In the genomic region with DNA sequence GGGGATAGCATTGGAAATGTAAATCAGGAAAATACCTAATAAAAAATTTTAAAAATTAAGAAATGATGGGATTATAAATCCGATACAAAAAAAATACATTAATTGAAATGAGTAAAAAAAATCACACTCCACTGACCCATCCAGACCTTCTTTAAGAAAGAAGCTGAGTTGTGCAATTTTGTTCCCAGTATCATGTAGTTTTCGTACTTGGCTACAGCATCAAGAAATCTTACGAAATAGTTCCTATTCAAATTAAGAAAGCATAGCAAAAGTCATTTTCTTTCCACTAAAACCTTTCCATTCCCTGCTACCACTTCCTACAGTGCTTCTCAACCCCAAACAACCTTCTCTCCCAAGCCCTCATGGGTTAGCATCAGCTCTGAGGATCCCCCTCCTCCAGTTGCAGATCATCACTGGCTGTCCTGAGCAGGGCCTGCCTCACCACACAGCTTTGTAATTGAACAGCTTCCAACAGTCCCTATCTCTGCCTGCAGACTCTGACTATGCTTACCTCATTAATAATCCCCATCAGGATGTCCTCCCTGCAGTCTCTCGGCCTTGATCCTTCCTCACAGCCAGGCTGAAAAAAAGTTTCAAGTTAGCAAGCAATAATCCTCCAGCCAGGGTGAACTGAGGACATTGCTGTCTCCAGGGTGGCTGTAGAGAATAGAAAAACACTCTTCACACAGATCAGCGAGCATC, we compare ENCODE assay signal across 9 mouse cellular contexts.
A peak's percentile ranks its signal among the peaks of the same experiment; 100 is the strongest.
DNase-seq lines count a peak whose midpoint lies in the region; ATAC-seq and TF ChIP-seq lines count a peak whose summit lies in the region.
"Had no signal": no experiment of that assay in that cellular context is flagged by ENCODE, and none has a peak within 500 bp of the region (broad histone marks: within the 10 kb centered on the region; RNA-seq: fewer than 3 reads in every experiment).

No protein-coding gene starts in this region.

- no peaks in the 10 kb centered on the region for H3K27me3 ChIP-seq in forebrain, embryonic 14.5 days (replicated peaks; ENCODE audit: control insufficient read depth, insufficient read depth, low read length)
- no peaks in the 10 kb centered on the region for H3K27me3 ChIP-seq in forebrain, embryonic 15.5 days
- H3K27me3 ChIP-seq in hindbrain, postnatal 0 days (ENCODE audit: insufficient read depth, low read length), result no peaks in the 10 kb centered on the region
- no peaks in the 10 kb centered on the region for H3K27me3 ChIP-seq in embryonic facial prominence, embryonic 10.5 days (replicated peaks; ENCODE audit: low read depth, poor library complexity, severe bottlenecking)
- H3K27me3 ChIP-seq: heart, embryonic 15.5 days had no signal

- no peak for TF ChIP-seq CTCF in hindbrain, postnatal 0 days (IDR thresholded peaks at IDR 0.05; ENCODE audit: low read depth)

- no peak overlapping the region for H3K4me3 ChIP-seq in forebrain, embryonic 14.5 days (ENCODE audit: low read depth, low read length)
- H3K4me3 ChIP-seq in forebrain, embryonic 15.5 days, result no peak overlapping the region
- no peak overlapping the region for H3K4me3 ChIP-seq in hindbrain, postnatal 0 days (ENCODE audit: low read length)
- no peak overlapping the region for H3K4me3 ChIP-seq in embryonic facial prominence, embryonic 10.5 days
- H3K4me3 ChIP-seq: heart, embryonic 15.5 days had no signal

- H3K4me1 ChIP-seq in forebrain, embryonic 14.5 days (ENCODE audit: control insufficient read depth, insufficient read depth, low read length), result no peaks in the 10 kb centered on the region
- no peaks in the 10 kb centered on the region for H3K4me1 ChIP-seq in forebrain, embryonic 15.5 days
- no peaks in the 10 kb centered on the region for H3K4me1 ChIP-seq in hindbrain, postnatal 0 days (ENCODE audit: insufficient read depth, low read length)
- no peaks in the 10 kb centered on the region for H3K4me1 ChIP-seq in embryonic facial prominence, embryonic 10.5 days
- H3K4me1 ChIP-seq: heart, embryonic 15.5 days had no signal

- 0 out of 2 replicates have a peak, but pooled peaks have one; percentile 20 for ATAC-seq in forebrain, embryonic 14.5 days
- no peak for ATAC-seq in forebrain, embryonic 15.5 days (replicated peaks)
- no peak for ATAC-seq in hindbrain, postnatal 0 days

- H3K27ac ChIP-seq in forebrain, embryonic 14.5 days (ENCODE audit: low read depth, low read length), result no peak overlapping the region
- no peak overlapping the region for H3K27ac ChIP-seq in forebrain, embryonic 15.5 days (replicated peaks)
- H3K27ac ChIP-seq in hindbrain, postnatal 0 days, result no peak overlapping the region
- H3K27ac ChIP-seq in embryonic facial prominence, embryonic 10.5 days (replicated peaks), result no peak overlapping the region
- H3K27ac ChIP-seq: heart, embryonic 15.5 days had no signal

- H3K4me2 ChIP-seq in forebrain, embryonic 14.5 days (ENCODE audit: low read length), result no peak overlapping the region
- no peak overlapping the region for H3K4me2 ChIP-seq in forebrain, embryonic 15.5 days (replicated peaks)
- no peak overlapping the region for H3K4me2 ChIP-seq in hindbrain, postnatal 0 days (ENCODE audit: low read depth, low read length)
- H3K4me2 ChIP-seq: heart, embryonic 15.5 days had no signal

- no peaks in the 10 kb centered on the region for H3K36me3 ChIP-seq in forebrain, embryonic 14.5 days (ENCODE audit: control insufficient read depth, insufficient read depth, low read length)
- no peaks in the 10 kb centered on the region for H3K36me3 ChIP-seq in forebrain, embryonic 15.5 days
- H3K36me3 ChIP-seq in hindbrain, postnatal 0 days (ENCODE audit: insufficient read depth, low read length), result no peaks in the 10 kb centered on the region
- no peaks in the 10 kb centered on the region for H3K36me3 ChIP-seq in embryonic facial prominence, embryonic 10.5 days (replicated peaks)
- H3K36me3 ChIP-seq: heart, embryonic 15.5 days had no signal

- H3K9me3 ChIP-seq in forebrain, embryonic 14.5 days (replicated peaks; ENCODE audit: control insufficient read depth, low read length), result no peaks in the 10 kb centered on the region
- H3K9me3 ChIP-seq in forebrain, embryonic 15.5 days, result no peaks in the 10 kb centered on the region
- H3K9me3 ChIP-seq in hindbrain, postnatal 0 days (ENCODE audit: low read length), result no peaks in the 10 kb centered on the region
- H3K9me3 ChIP-seq in embryonic facial prominence, embryonic 10.5 days, result no peaks in the 10 kb centered on the region
- H3K9me3 ChIP-seq: heart, embryonic 15.5 days had no signal

- WGBS in forebrain, embryonic 14.5 days, result 76% methylated on average over 5 of the region's 5 CpGs
- WGBS in forebrain, embryonic 15.5 days, result 69% methylated on average over 5 of the region's 5 CpGs
- 65% methylated on average over 5 of the region's 5 CpGs for whole genome bisulfite sequencing in hindbrain, postnatal 0 days
- 83% methylated on average over 5 of the region's 5 CpGs for WGBS in embryonic facial prominence, embryonic 10.5 days

- H3K9ac ChIP-seq in forebrain, embryonic 14.5 days (ENCODE audit: low read length), result no peak overlapping the region
- no peak overlapping the region for H3K9ac ChIP-seq in forebrain, embryonic 15.5 days (replicated peaks)
- H3K9ac ChIP-seq in hindbrain, postnatal 0 days (replicated peaks; ENCODE audit: low read length), result no peak overlapping the region
- H3K9ac ChIP-seq: heart, embryonic 15.5 days had no signal

- DNase-seq in forebrain, embryonic 14.5 days (ENCODE audit: low spot score), result peak; percentile 5
- peak; percentile 0 for DNase-seq in retina, postnatal 1 day
- no peak for DNase-seq in retina, embryonic 14.5 days (ENCODE audit: low spot score)
- peak; percentile 10 for DNase-seq in hindbrain, postnatal 0 days (ENCODE audit: low spot score)
- DNase-seq in testis, postnatal 10 days (ENCODE audit: low spot score), result peak; percentile 37
- no peak for DNase-seq in embryonic facial prominence, embryonic 10.5 days (ENCODE audit: low spot score)
- DNase-seq in layer of hippocampus, adult 11-12 months (ENCODE audit: low spot score), result no peak

Comparison
In these comparisons a context has a peak if more than half of its experiments do, and no peak if none do; other contexts are left out.
1. DNase-seq: peak in forebrain, embryonic 14.5 days (single experiment), retina, postnatal 1 day (single experiment), hindbrain, postnatal 0 days (single experiment) and testis, postnatal 10 days (single experiment); none in retina, embryonic 14.5 days (single experiment), embryonic facial prominence, embryonic 10.5 days (single experiment) and layer of hippocampus, adult 11-12 months (single experiment).